Mouse (Mus musculus): ENCODE results near the gene Klhl41.

Klhl41 gene

GRCm38 (mm10) chr2:69684488-69684887, 14.6 kb downstream of the Klhl41 start:
- DNase-seq, result no peak

- no peak for DNase-seq
Observed at GRCm38 (mm10) chr2:69690214-69690613, 20.3 kb downstream of the Klhl41 start.

- DNase-seq, result no peak
Observed at GRCm38 (mm10) chr2:69690843-69691242, 20.9 kb downstream of the Klhl41 start.

GRCm38 (mm10) chr2:69693501-69693900, 23.6 kb downstream of the Klhl41 start:
- DNase-seq, result no peak

- DNase-seq, result no peak
Observed at GRCm38 (mm10) chr2:69700446-69700845, 30.5 kb downstream of the Klhl41 start.

- no peak for DNase-seq
Observed at GRCm38 (mm10) chr2:69712171-69712570, 42.3 kb downstream of the Klhl41 start.

GRCm38 (mm10) chr2:69712981-69713625, 43.2 kb downstream of the Klhl41 start, which contains the start of gene Fastkd1:
Gene Fastkd1, minus strand, starts transcription at chr2:69713516.
- peak; percentile 84 for DNase-seq

GRCm38 (mm10) chr2:69713626-69714014, 43.7 kb downstream of the Klhl41 start:
- no peak for DNase-seq

- DNase-seq, result peak; percentile 12
Observed at GRCm38 (mm10) chr2:69714126-69714525, 44.2 kb downstream of the Klhl41 start.

GRCm38 (mm10) chr2:69716483-69716882, 46.6 kb downstream of the Klhl41 start:
- no peak for DNase-seq

- no peak for DNase-seq
Observed at GRCm38 (mm10) chr2:69719121-69719520, 49.2 kb downstream of the Klhl41 start.

- no peak for DNase-seq
Observed at GRCm38 (mm10) chr2:69722273-69722649, 52.3 kb downstream of the Klhl41 start, which contains the start of gene Ppig. Gene Ppig, plus strand, starts transcription at chr2:69722545.

- peak; percentile 90 for DNase-seq
Observed at GRCm38 (mm10) chr2:69722650-69723518, 53.0 kb downstream of the Klhl41 start.

- no peak for DNase-seq
Observed at GRCm38 (mm10) chr2:69723519-69723825, 53.6 kb downstream of the Klhl41 start.
